Mouse (Mus musculus): ENCODE measurements at regions not wholly inside any gene's neighbourhood (a gene's known extent, or its start where the extent isn't known, plus 50 kb on each side); places are given as distances from the start of the nearest gene placed in this dataset.

DNA sequence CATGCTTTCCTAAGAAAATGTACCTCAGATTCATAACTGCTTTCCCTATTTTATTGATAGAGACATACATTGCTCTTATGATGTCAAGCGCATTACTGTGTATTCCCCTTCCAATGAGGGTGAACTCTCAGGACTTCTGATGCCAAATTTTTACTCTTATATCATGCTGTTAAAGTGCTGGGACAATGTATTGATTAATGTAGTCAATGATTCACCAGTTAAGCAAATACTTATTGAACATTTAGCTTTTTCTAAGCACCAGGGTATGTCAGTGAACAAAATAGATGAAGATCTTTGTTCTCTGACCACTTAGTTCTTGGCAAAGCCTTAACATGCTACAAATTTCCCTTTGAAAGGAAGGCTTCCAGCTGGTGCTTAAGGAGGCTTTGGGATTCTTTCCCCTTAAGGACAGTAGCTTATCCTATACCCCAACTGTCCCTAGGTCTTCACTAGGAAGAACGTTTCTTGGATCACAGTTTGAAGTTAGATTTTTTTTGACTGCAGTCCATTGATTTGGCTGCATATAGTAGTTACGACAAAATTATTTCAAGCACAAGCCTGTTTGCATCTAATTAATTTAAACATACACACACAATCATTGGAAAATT is 203.1 kb upstream of the Ptbp2 start:
- intact Hi-C loops (cut with DNase I), result no loop called here
- DNase-seq (ENCODE audit: extremely low spot score in 1 of 2, low spot score in 2 of 2), result no peak

DNA sequence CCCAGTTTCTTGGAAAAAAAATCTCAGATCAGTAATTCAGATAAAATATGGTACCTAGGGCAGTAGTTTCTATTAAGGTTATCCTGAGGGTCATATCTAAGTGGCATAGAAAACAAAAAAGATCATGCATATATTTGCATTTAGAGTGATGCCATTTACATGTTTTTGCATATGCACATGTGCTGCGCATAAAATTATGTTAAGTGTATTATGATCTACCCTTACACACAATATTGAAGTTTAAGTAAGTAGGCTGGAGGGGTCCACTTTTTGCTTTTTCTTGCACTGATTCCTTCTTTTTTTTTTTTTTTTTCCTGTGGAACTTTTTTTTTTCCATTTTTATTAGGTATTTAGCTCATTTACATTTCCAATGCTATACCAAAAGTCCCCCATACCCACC is 193.1 kb upstream of the Ptbp2 start:
- intact Hi-C loops (cut with DNase I), result no loop called here
- DNase-seq (ENCODE audit: extremely low spot score in 1 of 2, low spot score in 2 of 2), result no peak

DNA sequence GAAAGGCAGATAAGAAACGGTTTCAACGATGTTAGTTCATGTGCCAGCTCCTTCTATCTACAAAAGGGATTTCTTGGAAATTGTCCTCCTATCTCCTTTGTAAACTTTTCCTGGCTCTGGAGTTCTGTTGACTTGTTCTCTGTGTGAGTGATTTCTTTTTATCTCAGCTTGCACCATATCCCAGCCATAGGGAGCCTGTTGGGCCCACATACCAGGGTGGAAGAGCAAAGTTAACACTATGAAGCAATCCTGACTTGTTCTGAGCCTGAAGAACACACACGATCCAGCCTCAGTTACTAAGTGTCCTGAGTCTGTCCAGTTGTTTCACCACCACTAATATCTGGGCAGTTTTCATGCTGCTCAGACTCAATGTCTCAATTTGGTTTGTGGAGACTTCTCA is 192.1 kb upstream of the Ptbp2 start:
- DNase-seq (ENCODE audit: extremely low spot score in 1 of 2, low spot score in 2 of 2), result no peak
- intact Hi-C loops (cut with DNase I), result no loop called here

DNA sequence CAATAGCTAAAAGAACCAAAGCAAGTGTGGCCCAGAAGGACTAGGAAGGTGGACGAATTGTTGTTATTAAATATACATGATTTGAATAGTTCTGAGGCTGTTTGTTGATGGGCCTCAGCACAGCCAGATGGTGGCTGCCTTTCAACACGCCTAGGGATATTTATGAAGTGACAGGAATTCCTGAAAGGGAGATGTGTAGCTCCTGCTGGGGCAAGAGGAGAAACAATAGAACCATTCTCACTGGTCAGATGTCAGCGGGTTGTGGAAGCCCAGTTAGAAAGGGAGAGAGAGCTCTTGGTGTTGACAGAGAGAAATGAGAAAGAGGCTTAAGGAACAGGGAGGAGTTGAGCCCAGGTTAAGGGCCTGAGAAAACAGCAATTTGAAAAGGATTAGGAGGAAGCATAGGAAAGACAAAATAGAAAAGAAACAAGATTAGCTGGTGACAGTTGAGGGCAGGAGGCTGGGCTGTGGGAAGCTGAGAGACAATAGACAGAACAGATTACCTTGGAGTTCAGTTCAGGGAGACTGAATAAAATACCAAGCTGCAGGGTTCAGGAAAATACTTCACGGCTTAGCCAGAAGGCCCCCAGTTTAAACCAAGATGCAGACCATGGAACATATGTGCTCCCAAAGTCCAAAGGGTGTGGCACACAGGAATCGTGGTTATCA is 174.7 kb upstream of the Ptbp2 start:
- DNase-seq (ENCODE audit: extremely low spot score in 1 of 2, low spot score in 2 of 2), result no peak
- intact Hi-C loops (cut with DNase I), result no loop called here

DNA sequence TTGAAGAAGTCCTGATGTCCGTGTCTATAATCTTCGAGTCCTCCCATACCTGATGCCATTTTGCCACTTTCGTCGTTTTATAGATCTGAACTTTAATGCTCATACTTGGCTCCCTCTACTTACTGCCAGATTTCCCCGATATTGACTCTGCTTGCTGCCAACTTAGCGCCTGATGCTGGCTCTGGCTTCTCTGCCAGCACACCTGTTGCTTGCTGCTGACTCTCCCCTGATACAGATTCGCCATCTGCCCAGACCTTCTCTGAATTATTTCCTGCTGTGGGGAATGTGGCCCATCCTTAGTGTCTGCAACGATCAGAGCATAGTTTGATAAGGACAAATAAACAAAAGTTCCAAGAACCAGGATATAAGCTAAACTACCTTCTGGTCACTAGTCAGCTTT is 173.3 kb upstream of the Ptbp2 start:
- intact Hi-C loops (cut with DNase I), result no loop called here
- no peak for DNase-seq (ENCODE audit: extremely low spot score in 1 of 2, low spot score in 2 of 2)

DNA sequence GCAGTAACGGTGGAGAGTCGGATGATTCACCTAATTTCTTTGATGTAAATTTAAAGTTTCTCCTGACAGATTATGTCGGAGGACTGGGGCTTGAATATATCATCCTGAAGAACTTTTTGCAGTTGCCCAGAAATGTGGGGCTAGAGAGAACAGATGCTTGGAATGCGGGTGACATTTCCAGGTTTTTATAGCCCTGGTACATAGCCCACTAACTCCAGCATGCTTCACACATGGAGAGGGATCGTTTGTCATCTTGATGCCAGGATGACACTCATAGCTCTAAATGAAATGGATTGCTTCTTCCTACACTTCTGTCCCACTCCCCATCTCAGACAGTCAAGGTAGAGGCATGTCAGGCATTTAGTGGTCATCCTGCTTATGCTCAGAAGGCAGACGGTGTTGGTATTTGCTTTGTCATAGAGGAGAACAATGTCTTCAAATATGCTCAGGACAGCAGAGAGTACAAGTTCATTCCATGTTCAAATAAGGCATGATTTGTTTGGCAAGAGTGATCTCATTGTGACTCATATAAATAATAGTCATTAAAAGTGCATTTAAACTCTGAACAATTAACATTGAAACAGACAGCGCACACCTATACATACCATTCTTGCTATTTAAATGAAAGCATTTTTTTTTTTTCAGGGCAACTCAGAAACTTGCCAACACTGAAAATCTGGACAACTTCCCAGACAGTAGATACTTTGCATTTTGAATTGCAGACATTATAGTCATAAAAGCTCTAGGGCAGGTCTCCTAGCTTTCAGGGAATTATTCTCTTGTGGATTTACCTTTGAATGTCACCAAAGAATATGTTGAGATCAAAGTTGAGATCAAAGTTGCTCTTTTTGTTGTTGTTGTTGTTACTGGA is 171.7 kb upstream of the Ptbp2 start:
- intact Hi-C loops (cut with DNase I), result no loop called here

DNA sequence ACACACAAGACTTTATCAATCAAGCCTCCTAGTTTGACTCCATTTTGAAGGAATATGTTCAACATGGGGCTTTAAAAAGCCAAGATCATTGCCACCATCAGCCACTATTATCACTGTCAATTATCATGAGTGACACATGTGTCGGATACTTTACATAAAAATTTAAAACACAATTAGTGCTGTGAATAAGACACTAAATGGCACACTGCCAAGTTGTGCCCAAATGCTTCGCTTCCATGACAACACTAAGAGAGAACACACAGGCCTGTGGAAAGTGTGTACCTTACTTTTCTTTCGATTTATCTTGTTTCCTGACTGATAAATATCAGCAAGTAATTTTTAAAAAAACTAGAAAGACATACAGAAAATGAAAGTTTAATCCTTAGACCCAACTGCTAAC is 166.5 kb upstream of the Ptbp2 start:
- intact Hi-C loops (cut with DNase I), result no loop called here
- DNase-seq (ENCODE audit: extremely low spot score in 1 of 2, low spot score in 2 of 2), result no peak

More for the DNA sequence above, 171.7 kb upstream of the Ptbp2 start:
- DNase-seq (ENCODE audit: extremely low spot score in 1 of 2, low spot score in 2 of 2), result peak in 1 of 2 experiments; percentile 28

DNA sequence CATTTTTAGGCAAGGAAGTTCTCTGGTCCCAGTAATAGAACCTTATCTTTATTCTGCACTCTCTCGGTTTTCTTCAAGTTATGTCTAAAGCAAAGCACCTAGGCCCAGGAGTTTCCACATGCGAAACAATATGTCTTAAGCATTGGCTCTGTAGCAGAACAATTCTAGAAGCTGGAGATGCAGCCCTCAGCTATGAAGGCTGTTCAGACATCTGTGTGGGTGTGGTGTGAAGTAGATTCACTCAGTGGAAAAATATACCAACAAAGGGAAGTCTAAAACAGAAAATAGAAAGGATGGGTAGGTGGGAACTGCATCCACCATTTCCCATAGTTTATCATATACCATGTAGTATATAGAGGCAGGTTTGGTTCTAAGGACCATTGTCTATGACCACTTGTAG is 165.8 kb upstream of the Ptbp2 start:
- intact Hi-C loops (cut with DNase I), result no loop called here
- DNase-seq (ENCODE audit: extremely low spot score in 1 of 2, low spot score in 2 of 2), result no peak

DNA sequence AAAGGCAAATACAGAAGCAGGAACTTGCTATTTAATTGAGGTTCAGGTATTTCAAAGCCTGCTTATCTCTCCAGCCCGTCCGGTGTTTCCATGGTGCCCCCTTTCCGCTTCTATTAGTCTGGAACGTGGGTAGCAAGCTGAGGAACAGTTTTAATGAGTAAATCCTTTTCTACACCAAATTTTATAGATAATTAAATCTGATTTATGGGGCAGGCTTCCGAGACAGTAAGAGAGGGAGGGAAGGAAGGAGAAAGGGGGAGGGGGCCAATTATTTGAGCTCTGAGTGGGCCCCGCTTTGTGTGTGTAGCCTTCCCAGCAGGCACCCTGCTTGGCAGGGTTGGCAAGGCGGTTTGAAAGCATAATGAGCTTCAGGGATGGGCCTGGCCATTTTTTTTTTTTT is 165.4 kb upstream of the Ptbp2 start:
- DNase-seq (ENCODE audit: extremely low spot score in 1 of 2, low spot score in 2 of 2), result no peak
- intact Hi-C loops (cut with DNase I), result no loop called here

DNA sequence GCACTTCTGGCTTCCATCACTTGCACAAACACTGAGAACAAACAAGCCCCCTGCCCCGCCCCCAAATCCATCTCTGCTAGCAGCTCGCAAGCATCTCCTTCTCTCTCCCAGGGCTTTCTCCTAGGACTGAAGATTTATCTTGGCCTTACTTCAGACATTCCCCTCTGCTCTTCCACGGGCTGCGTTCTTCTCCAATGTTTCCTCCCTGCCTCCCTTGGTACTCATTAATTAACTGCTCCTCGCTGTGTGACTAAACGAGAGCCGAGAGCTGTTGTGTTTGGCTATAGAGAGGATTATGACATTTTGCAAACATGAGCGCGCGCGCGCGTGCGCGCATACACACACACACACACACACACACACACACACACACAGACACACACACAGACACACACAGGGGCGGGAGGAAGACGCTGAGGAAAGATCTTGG is 164.8 kb upstream of the Ptbp2 start:
- peak; percentile 11 to 81 for DNase-seq (ENCODE audit: extremely low spot score in 1 of 2, low spot score in 2 of 2)
- intact Hi-C loops (cut with DNase I), result no loop called here

DNA sequence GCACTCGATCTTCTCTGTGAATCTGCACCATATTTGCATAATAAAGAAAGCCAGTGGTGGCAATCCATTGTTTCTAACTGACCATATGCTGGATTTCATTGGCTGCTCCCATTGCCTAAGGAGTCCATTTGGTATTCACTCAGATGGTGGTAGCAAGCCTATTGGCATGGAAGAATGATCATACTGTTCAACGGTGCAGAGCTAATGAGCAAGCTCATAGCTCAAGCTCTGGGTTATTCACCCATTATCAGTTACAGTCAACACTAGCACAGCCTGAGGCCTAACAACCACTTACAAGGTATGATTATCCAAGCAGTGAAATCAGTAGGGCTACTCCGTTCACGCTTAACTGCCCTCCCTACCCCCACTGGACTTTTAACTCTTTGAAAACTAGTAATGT is 162.9 kb upstream of the Ptbp2 start:
- intact Hi-C loops (cut with DNase I), result no loop called here
- no peak for DNase-seq (ENCODE audit: extremely low spot score in 1 of 2, low spot score in 2 of 2)

DNA sequence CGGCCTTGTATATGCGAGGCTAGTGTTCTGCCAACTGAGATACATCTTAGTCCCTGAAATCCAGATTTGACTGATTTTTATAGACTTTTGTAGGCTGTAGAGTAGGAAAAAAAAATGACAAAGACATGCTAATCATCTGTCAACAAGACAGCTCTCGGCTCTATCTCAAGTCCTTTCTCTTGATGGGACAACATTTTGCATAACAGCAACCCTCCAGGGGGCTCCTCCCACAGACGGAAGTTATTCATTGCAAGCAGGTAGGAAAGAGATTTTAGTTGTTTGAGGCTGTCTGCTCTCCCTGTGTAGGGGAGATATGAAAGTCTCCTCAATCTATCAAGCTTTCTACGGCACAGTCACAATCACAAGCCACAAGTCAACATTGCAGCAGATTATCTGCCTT is 159.8 kb upstream of the Ptbp2 start:
- no peak for DNase-seq (ENCODE audit: extremely low spot score in 1 of 2, low spot score in 2 of 2)
- intact Hi-C loops (cut with DNase I), result no loop called here

DNA sequence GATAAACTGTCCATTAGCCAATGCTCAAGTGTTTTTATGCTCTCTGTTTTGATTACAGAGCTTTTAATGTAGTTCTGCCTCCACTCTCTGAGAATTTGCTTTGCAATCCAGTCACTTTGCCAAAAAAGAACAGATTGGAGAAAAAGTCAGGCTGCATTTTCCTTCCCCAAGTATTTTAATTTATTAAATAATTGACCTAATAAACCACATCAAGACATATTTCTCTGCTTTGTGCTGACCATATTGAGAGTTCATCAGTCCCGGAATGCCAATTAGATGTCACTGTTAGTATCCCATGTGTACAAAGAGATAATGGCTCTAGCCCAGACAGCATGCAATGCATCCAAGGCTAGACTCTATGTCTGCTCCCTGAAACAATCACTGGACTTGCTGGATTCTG is 154.8 kb upstream of the Ptbp2 start:
- intact Hi-C loops (cut with DNase I), result no loop called here
- DNase-seq (ENCODE audit: extremely low spot score in 1 of 2, low spot score in 2 of 2), result no peak

DNA sequence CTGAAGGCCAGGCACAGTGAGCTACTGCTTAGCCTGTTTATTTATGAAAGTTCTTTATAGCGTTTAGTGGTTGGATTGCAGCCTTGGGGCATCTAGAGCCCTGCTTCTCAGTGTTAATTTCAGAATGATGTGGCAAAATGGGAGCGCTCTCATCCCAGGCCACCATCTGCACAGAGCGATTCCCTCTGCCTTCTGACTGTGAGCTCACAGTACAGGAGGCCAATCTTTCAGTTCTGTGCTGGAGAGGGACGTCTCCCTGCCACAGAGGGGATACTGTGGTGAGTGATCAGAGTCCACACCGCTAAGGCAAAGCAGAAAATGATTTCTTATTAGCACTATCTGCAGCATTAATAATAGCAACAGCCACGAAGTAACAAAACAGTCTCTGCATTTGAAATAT is 154.2 kb upstream of the Ptbp2 start:
- intact Hi-C loops (cut with DNase I), result no loop called here
- no peak for DNase-seq (ENCODE audit: extremely low spot score in 1 of 2, low spot score in 2 of 2)

DNA sequence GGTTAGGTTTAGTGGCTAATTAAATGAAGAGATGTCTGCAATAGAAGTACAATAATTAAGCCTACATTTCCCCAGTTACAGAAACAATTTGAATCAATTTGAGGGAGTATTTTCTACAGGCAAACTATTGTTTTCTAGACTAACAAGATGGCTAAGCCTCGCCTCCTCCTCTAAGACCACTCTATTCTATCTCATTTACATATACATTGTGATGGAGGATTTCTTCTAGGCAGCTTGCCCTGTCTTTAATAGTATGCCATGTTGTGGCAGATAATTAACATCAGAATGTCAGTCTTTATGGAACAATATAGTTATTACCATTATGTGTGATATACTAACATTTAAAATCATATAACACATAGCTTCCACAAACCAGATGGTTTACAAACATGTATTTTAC is 152.3 kb upstream of the Ptbp2 start:
- intact Hi-C loops (cut with DNase I), result no loop called here
- DNase-seq (ENCODE audit: extremely low spot score in 1 of 2, low spot score in 2 of 2), result no peak

DNA sequence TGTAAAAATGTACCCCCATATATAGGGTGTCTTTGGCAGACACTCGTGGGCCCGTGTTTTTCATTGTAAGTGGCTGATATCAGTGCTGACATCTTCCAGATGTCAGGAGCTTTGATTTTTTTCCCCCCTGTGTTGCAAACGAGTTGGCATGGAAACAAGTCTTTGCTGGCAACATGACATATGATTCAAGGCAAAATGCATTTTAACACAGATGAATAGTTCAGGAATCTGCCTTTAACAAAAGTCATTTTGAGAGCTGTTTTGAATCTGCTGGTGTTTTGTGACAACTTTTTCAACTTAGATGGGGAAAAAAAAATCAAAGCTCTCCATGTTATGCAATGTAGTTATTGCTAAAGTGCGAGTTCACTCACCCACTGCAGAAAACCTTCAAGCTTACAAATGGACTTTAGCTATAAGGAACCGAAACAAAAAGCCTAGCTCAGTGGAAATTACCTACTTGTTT is 148.8 kb upstream of the Ptbp2 start:
- intact Hi-C loops (cut with DNase I), result no loop called here
- DNase-seq (ENCODE audit: extremely low spot score in 1 of 2, low spot score in 2 of 2), result peak in 1 of 2 experiments; percentile 29

DNA sequence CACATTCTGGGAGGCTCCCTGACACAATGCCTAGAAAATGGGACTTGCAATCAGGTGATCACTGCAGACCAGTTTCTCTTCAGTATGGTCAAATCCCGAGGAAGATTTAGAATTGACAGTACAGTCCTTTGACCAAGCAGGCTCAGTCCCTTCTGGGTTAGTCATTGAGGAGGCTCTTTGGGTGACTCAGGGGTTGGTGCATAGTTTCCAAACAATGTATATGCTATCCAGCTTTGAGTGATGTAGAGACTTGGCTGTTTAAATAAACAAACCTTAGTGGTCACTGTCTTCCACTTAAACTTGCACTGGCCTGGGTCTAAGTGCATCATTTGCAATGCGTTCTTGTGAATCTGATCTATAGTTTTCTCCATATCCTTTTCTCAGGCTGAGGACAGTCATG is 144.0 kb upstream of the Ptbp2 start:
- intact Hi-C loops (cut with DNase I), result no loop called here
- DNase-seq (ENCODE audit: extremely low spot score in 1 of 2, low spot score in 2 of 2), result no peak

DNA sequence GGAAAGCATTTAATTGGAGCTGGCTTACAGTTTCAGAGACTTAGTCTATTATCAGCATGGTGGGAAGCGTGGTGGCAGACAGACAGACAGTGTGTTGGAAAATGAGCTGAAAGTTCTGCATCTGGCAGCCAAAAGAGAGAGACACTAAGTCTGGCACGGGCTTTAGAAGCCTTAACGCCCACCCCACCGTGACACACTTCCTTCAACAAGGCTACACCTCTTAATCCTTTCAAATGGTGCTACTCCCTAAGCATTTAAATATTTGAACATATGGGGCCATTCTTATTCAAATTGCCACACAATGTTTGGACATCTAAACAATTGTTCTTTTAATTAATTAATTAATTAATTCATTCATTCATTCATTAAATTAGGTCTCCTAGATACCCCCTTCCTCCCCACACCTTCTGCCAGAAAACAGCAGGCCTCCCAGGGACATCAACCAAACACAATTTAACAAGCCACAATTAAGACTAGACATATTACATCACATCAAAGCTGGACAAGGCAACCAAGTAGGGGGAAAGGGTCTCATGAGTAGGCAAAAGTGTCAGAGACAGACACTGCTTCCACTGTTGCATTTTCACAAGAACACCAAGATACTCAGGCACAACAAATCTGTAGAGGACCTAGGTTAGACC is 135.4 kb upstream of the Ptbp2 start:
- DNase-seq (ENCODE audit: extremely low spot score in 1 of 2, low spot score in 2 of 2), result no peak
- intact Hi-C loops (cut with DNase I), result no loop called here

DNA sequence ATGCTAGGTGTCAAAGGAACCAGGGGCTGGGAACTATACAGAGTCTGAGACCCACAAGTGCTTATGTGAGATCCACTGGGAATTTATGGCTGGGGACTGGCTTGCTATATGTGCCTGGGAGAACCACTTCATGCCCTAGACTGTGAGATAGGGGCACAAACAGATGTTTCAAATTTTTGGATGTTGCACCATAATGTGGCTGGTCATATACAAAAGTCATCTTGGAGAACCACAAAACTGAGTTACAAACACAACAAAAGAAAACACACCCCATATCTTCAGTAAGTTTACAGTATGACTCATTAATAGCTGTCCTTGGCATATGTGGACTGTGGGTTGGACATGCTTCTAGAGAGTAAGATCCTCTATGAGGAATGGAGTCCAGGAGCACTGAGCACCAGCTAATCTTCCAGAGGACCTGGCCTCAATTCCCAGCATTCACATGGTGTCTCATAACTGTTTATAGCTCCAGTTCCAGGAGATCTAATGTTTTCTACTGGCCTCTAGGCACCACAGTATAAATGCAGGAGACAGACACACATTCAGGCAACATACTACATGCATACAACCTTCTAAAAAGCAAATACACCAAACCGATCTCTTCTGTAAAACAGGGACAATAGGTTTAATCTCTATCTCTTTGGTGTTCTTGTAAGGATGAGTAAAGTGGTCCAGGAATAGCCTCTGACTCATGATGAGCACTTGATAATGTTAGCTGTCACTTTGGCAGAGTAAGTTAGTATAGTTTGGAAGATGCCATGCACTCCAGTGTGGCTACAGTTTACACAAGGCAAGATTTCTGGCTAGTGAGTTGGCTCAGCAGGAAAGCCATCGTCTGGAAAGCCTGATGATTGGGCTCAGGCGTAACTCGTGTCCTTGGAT is 132.0 kb upstream of the Ptbp2 start:
- intact Hi-C loops (cut with DNase I), result no loop called here
- DNase-seq (ENCODE audit: extremely low spot score in 1 of 2, low spot score in 2 of 2), result no peak
